Mouse (Mus musculus) megakaryocyte, embryonic 14.5 days (primary cell): ENCODE data around the gene Pde7b. TPM values are rescaled to one million over a fixed set of nuclear protein-coding genes. Genes with fewer than 3 reads are reported as not detected.

ENCODE experiments used
- H3K27me3 ChIP-seq: replicated peaks from 2 replicates; pipeline ENCODE3; 2012; ENCODE audit warnings: inconsistent platforms
- H3K36me3 ChIP-seq: replicated peaks from 2 replicates; pipeline ENCODE3; 2012; ENCODE audit warnings: low read length, inconsistent platforms, mixed read lengths
- H3K4me1 ChIP-seq: 2 replicates; pipeline ENCODE4 v1.6.1; 2012; ENCODE audit warnings: inconsistent platforms
- H3K4me3 ChIP-seq: replicated peaks from 2 replicates; pipeline ENCODE3; 2012; ENCODE audit warnings: moderate library complexity, mild to moderate bottlenecking, inconsistent platforms
- H3K9me3 ChIP-seq: 2 replicates; pipeline ENCODE4 v1.6.1; 2012; ENCODE audit warnings: inconsistent platforms
- FLI1 ChIP-seq: IDR thresholded peaks from 2 replicates; pipeline ENCODE4 v1.6.1; 2012; ENCODE audit warnings: low read length, inconsistent platforms, mixed read lengths
- GATA1 ChIP-seq: IDR thresholded peaks from 3 replicates; pipeline ENCODE4 v1.6.1; 2012; ENCODE audit warnings: mixed read lengths, low read length, inconsistent platforms, borderline replicate concordance
- polyA plus RNA-seq: library from polyadenylated mRNA; stranded (reverse); fragments of >175 nt; gene quantifications from 2 replicates; pipeline ENCODE4 v1.2.3, GENCODE M21; 2012; ENCODE audit warnings: low replicate concordance; ENCODE audit not compliant: insufficient read depth

The Pde7b gene
- polyA plus RNA-seq, 1 experiment = 0.68 TPM

GRCm38 (mm10) chr10:20361542-20362449, 363.1 kb downstream of the Pde7b start:
- Histone ChIP-seq H3K36me3 (peaks cover 64% of the 10 kb centered on the region), H3K4me3 (no peak overlapping the region), H3K4me1 (peaks cover 13% of the 10 kb centered on the region), H3K27me3 (no peaks in the 10 kb centered on the region), H3K9me3 (no peaks in the 10 kb centered on the region)
- TF ChIP-seq FLI1 = no peak
- TF ChIP-seq GATA1 = no peak

DNA sequence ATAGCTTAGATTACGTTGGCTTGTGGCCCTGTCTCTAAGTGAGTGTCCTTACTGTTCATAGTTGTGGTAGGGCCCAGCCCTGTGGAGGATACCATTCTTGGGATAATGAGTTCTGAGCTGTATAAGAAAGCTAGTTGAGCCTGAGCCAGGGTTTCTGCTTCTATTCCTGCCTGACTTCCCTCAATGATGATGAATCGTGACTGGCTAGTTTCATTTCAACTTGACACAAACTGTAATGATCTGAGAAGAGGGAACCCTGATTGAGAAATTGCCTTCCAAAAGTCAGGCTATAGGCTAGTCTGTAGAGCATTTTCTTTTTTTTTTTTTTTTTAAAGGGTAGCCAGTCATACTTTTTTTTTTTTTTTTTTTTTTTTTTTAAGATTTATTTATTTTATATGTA, 376.0 kb downstream of the Pde7b start:
- Histone ChIP-seq H3K4me3 (peak overlapping the region; percentile 95), H3K9me3 (no peaks in the 10 kb centered on the region), H3K27me3 (no peaks in the 10 kb centered on the region), H3K36me3 (peaks cover 55% of the 10 kb centered on the region), H3K4me1 (peaks cover 35% of the 10 kb centered on the region)
- TF ChIP-seq FLI1 = no peak
- no peak for TF ChIP-seq GATA1

Other genes with a start within 250 kb of the Pde7b start
- 6.3 and 10.0 TPM in 2 replicates for gene Ahi1, start 227.5 kb upstream of the Pde7b start, polyA plus RNA-seq